Mouse (Mus musculus): ENCODE measurements around the gene Pmis2.

GRCm38 (mm10) chr7:30678263-30678975, 7.0 kb upstream of the Pmis2 start:
- TF ChIP-seq FLI1 (IDR thresholded peaks at IDR 0.05; ENCODE audit: low read length) (no peak), GATA1 (IDR thresholded peaks at IDR 0.05; ENCODE audit: borderline replicate concordance, low read length) (no peak)
